Mouse (Mus musculus) hematopoietic stem cell, adult 5-6 weeks (primary cell): ENCODE measurements around the gene Gm45521. TPM values are rescaled to one million over a fixed set of nuclear protein-coding genes. Genes with fewer than 3 reads are reported as not detected.
A peak's percentile ranks its signal among the peaks of the same experiment; 100 is the strongest.
"Not testable (repeated sequence)": the region's sequence is repeated elsewhere in the genome, so short reads cannot be mapped to it uniquely, and the experiment has no call there.

Experiments
- ATAC-seq, 2 experiments: fragments of 125-278 bp in 1 of 2; replicated peaks in 1 of 2; 2 replicates each; pipeline ENCODE4 v1.8.0; 2016 to 2017; ENCODE audit warnings: inconsistent platforms in 2 of 2, mild to moderate bottlenecking in 2 of 2, moderate number of reproducible peaks in 2 of 2, low read depth in 1 of 2, moderate TSS enrichment in 1 of 2; ENCODE audit not compliant: low FRiP score in 2 of 2, poor library complexity in 2 of 2, severe bottlenecking in 2 of 2, insufficient read depth in 1 of 2, low TSS enrichment in 1 of 2
- total RNA-seq: library from RNA; stranded (forward); fragments of 172-1452, 232-1000 nt; gene quantifications from 2 replicates; pipeline ENCODE4 v1.2.3, GENCODE M21; 2017

Gene Gm45521
- total RNA-seq, 1 experiment from 2014 or later = not detected

DNA sequence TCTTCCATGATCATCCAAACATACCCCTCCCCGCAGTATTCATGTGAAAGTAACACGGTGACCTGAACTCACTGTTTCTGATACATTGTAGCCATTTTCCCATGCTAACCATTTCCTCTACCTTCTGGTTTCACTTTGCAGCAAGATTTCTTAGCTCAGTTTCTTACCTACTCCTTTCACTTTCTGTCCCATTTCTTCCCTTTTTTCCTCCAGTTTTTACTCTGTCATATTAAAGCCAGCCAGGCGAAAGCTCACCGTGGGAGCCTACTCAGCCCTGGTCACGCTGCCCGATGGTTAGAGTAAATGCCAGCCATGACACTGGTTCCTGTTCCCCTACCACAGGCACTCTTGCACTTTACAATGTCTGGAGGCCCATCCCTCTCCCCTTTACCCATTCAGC lies 29.8 kb downstream of the Gm45521 start:
- peak; percentile 22 to 46; a peak in 1 of 4 replicates for ATAC-seq

DNA sequence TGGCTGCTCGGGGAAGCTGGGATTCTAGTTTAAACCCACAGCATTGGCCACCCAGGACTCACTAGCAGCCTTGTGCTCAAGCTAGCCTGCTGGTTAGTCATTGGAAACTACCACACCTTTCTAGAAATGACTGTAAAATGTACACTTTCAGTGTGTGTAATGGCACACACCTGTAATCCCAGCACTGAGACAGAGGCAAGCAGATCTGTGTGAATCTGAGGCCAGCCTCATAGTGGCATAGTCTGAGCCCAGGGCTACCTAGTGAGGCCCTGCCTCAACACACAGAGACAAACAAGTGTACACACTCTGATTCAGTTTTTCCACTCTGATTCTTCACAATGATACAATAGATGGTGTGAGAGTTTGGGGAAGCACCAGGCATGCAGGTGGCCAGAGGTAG lies 32.3 kb downstream of the Gm45521 start:
- no peak for ATAC-seq

DNA sequence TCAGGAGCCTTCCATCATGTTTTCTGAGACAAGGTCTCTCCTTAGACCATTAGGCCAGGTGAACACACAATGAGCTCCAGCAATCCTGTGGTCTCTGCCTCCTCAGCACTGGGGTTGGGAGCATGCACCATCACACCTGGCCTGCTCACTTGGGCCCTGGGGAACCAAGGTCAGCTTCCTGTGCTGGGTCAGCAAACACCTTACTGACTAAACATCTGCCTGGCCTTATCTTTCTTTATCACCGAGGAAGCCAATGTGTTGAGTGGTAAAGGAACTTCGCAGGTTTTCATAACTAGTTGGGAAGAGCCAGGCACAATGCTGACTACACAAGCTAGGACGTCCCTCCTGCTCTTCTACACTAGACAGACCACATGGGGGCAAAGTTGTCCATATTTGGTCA lies 32.9 kb downstream of the Gm45521 start:
- ATAC-seq = no peak

- peak in 1 of 2 experiments; percentile 19; a peak in 1 of 4 replicates for ATAC-seq
Measured at GRCm38 (mm10) chr14:7991108-7991776, 34.2 kb downstream of the Gm45521 start.

DNA sequence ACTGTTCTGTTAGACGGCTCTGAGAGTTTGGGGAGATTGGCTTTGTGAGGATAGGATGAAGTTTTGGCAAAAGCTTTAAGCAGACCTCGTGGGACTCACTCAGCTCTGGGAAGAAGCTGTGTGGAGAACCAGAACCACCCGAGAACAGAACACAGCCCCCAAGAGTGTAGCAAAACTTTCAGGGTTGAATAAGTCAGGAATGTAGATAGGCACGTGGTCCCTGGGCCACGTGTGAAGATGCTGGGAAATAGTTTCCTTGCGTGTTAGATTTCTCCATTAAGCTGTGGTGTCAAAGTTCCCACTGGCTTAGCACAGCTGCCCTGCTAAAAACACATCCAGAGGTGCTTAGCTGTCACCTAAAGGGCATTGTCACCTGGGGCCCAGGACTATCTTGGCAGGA lies 35.1 kb downstream of the Gm45521 start:
- ATAC-seq = no peak

DNA sequence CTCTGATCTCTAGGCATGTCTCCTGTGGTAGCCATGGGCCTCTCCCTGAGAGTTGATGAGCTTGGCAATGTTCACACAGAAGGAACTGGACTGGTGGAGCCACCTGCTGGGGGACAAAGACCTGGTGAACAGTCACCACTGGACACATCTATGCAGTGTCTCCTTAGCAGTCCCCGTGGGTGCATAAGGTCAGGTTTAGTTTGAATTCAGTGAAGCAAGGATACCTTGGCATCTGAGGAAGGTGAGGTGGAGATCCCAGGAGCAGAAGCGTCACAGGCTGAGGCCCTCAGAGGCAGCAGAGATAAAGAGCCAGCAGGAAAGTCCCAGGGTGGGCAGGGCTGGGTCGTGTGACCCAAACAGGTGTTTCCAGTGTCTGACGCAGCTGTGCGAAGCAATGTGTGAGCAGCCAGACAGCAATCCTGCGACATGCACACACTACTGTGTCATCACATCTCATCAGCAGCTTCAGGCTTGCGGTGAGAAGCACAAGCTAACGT lies 37.2 kb downstream of the Gm45521 start, which contains the start of gene Dnase1l3:
Dnase1l3 (minus strand) TSS at position 303 of the 497 bp plus-strand sequence.
- 0 out of 4 replicates have a peak, but pooled peaks have one; percentile 35 to 39 for ATAC-seq

- peak; percentile 90 to 94 for ATAC-seq
Measured at GRCm38 (mm10) chr14:7997255-7997696, 40.2 kb downstream of the Gm45521 start.

GRCm38 (mm10) chr14:7999030-7999429 lies 41.9 kb downstream of the Gm45521 start:
- ATAC-seq = no peak

- ATAC-seq = no peak
Measured at GRCm38 (mm10) chr14:7999435-7999834, 42.3 kb downstream of the Gm45521 start.

DNA sequence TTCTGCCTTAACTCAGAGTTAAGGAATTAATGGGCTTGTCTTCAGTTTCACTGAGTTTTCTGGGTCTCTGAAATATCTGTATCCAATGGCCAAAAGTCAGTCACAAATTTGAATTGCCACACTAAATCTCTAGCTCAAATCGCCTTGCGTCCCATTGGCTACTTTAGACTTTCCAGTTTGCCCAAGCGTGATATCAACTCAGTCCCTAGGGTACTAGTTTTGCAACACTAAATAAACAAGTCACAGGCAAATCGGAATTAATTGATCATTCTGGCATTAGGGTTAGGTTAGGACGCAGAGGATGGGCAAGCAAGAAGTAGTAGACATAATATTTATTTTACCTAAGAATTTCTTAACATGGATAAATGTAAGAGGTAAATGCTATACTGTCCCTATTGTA lies 43.2 kb downstream of the Gm45521 start:
- no peak for ATAC-seq

- no peak for ATAC-seq
Measured at GRCm38 (mm10) chr14:8000831-8001685, 44.0 kb downstream of the Gm45521 start.

GRCm38 (mm10) chr14:8002432-8003092 lies 45.5 kb downstream of the Gm45521 start, which contains the start of gene Abhd6:
TSS of gene Abhd6 (plus strand) at chr14:8002902.
- ATAC-seq = peak; percentile 84 to 90

- 0 out of 4 replicates have a peak, but pooled peaks of 1 of the 2 experiments have one; percentile 13 for ATAC-seq
Measured at GRCm38 (mm10) chr14:8003093-8003670, 46.1 kb downstream of the Gm45521 start.

- ATAC-seq = peak; percentile 12; a peak in 1 of 4 replicates
Measured at GRCm38 (mm10) chr14:8003727-8004670, 46.9 kb downstream of the Gm45521 start.

DNA sequence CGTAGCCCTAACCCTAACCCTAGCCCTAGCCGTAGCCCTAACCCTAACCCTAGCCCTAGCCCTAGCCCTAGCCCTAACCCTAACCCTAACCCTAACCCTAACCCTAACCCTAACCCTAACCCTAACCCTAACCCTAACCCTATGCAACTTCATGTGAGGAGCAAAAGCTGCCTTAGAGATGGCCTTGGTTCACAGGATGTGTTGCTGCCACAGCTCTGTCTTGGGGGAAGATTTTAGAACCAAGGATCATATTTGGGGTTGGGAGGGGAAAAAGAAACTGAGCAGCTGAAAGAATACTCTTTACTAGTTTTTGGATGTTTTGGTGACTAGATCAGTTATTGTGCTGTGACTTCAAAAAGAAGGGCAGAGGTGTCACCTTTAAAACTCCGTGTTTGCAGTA lies 49.0 kb downstream of the Gm45521 start:
- not testable (repeated sequence) for ATAC-seq

DNA sequence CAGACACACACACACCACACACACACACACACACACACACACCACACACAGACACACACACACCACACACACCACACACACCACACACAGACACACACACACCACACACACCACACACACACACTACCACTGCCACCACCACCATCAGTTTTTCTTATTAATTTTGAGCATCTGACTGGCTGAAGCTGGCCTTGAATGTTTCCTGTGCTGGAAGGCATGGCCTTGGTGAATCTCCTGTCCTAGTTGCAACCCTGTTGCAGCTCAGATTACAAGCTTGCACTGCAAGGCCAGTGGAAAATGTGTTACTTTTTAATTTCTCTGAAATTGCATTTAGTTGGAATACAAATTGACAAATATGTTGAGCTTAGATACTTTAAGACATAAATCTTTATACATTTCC lies 50.0 kb downstream of the Gm45521 start:
- ATAC-seq = no peak
